Mouse (Mus musculus): Measurements from ENCODE around the gene Lhfpl4. TPM values are rescaled to one million over a fixed set of nuclear protein-coding genes. Genes with fewer than 3 reads are reported as not detected.

Gene Lhfpl4
- polyA plus RNA-seq, 1 experiment from 2014 or later, result not detected

DNA sequence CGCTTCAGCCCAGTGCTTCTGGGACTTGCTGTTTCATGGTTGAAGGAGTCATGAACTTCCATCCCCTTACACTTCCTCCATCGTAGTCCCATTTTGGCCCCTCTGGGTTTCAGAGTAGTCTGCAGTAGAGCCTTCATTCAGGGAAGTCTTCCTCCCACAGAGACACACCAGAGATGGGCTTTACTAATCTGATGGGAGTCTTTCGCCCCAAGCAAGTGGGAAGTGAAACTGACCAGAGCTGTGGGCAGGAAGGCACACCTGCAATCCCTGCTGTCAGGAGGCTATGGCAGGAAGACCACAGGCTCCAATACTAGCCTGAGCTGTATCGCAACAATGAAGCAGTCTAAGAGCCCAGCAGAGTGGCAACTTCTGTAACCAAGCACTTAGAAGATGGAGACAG, 30.6 kb upstream of the Lhfpl4 start:
- TF ChIP-seq CTCF (IDR thresholded peaks at IDR 0.05; ENCODE audit: low read depth), result no peak
- TF ChIP-seq EP300 (IDR thresholded peaks at IDR 0.05; ENCODE audit: low read depth), result no peak

DNA sequence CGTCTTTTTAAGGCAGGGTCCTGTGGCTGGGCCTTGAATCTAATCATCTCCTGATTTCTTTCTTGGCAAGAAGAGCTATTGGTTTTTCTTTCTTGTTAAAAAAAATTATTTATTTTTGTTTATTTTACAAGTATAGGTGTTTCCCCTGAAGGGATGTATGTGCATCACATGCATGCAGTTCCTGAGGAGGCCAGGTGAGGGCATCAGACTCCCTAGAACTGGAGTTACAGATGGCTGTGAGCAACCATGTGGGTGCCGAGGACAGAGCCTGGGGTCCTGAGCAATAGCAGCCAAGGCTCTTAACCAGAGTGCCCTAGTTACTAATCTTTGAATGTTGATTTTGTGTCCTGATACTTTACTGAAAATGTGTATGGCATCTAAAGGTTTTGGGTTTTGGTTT, 21.1 kb upstream of the Lhfpl4 start:
- no peak overlapping the region for H3K9ac ChIP-seq (replicated peaks)
- WGBS (ENCODE audit: insufficient replicate concordance), result 62% methylated on average over 2 of the region's 2 CpGs
- TF ChIP-seq EP300 (IDR thresholded peaks at IDR 0.05; ENCODE audit: low read depth) (no peak), CTCF (IDR thresholded peaks at IDR 0.05; ENCODE audit: low read depth) (peak; percentile 32)

More for the DNA sequence above, 30.6 kb upstream of the Lhfpl4 start:
- ATAC-seq, result no peak
- H3K27ac ChIP-seq (ENCODE audit: low read depth), result no peak overlapping the region
- no peaks in the 10 kb centered on the region for H3K36me3 ChIP-seq (replicated peaks; ENCODE audit: insufficient read depth, low read length)
- no peak overlapping the region for H3K4me3 ChIP-seq (ENCODE audit: low read depth, low read length)
- no peaks in the 10 kb centered on the region for H3K4me1 ChIP-seq (ENCODE audit: insufficient read depth)
- WGBS (ENCODE audit: insufficient replicate concordance), result 41% methylated on average over 4 of the region's 4 CpGs
- no peaks in the 10 kb centered on the region for H3K9me3 ChIP-seq (ENCODE audit: low read length)
- no peaks in the 10 kb centered on the region for H3K27me3 ChIP-seq (ENCODE audit: insufficient read depth, low read length)
- peak; percentile 15 for DNase-seq
- H3K4me2 ChIP-seq (ENCODE audit: low read depth, low read length), result no peak overlapping the region
- H3K9ac ChIP-seq (replicated peaks), result no peak overlapping the region

DNA sequence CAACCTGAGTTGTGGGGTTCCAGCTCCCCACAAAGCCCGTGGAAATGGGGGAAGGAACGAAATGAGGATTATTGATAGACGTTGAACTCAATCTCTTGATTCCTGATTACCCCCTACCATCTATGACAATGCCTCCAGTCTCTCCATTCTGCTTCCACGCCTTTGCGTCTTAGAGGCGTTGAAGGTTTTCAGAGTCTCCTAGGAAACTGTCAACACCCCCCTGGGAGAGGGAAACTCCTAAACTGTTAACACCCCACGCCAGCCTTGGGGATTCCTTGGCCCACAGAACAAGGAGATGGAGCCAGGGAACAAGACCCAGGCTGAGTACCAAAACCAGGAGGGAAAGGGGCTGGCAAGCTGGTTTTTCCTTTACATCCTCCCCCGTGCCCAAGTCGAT, 410 bp upstream of the Lhfpl4 start:
- H3K36me3 ChIP-seq (replicated peaks; ENCODE audit: insufficient read depth, low read length), result no peaks in the 10 kb centered on the region
- peaks cover 40% of the 10 kb centered on the region for H3K27me3 ChIP-seq (ENCODE audit: insufficient read depth, low read length)
- H3K27ac ChIP-seq (ENCODE audit: low read depth), result no peak overlapping the region
- 19% methylated on average over 9 of the region's 9 CpGs for WGBS (ENCODE audit: insufficient replicate concordance)
- H3K9ac ChIP-seq (replicated peaks), result no peak overlapping the region
- peak overlapping the region; percentile 72 for H3K4me2 ChIP-seq (ENCODE audit: low read depth, low read length)
- H3K4me1 ChIP-seq (ENCODE audit: insufficient read depth), result peaks cover 8% of the 10 kb centered on the region
- ATAC-seq (no peak), DNase-seq (no peak)
- TF ChIP-seq EP300 (IDR thresholded peaks at IDR 0.05; ENCODE audit: low read depth), result no peak
- no peak for TF ChIP-seq CTCF (IDR thresholded peaks at IDR 0.05; ENCODE audit: low read depth)
- no peaks in the 10 kb centered on the region for H3K9me3 ChIP-seq (ENCODE audit: low read length)
- H3K4me3 ChIP-seq (ENCODE audit: low read depth, low read length), result no peak overlapping the region; the same call in 1 of the 2 replicates

More for the DNA sequence above, 21.1 kb upstream of the Lhfpl4 start:
- Histone ChIP-seq H3K4me3 (ENCODE audit: low read depth, low read length) (no peak overlapping the region), H3K27ac (ENCODE audit: low read depth) (no peak overlapping the region), H3K9me3 (ENCODE audit: low read length) (no peaks in the 10 kb centered on the region), H3K27me3 (ENCODE audit: insufficient read depth, low read length) (no peaks in the 10 kb centered on the region), H3K4me1 (ENCODE audit: insufficient read depth) (no peaks in the 10 kb centered on the region), H3K36me3 (replicated peaks; ENCODE audit: insufficient read depth, low read length) (no peaks in the 10 kb centered on the region), H3K4me2 (ENCODE audit: low read depth, low read length) (no peak overlapping the region)
- DNase-seq (no peak), ATAC-seq (no peak)

DNA sequence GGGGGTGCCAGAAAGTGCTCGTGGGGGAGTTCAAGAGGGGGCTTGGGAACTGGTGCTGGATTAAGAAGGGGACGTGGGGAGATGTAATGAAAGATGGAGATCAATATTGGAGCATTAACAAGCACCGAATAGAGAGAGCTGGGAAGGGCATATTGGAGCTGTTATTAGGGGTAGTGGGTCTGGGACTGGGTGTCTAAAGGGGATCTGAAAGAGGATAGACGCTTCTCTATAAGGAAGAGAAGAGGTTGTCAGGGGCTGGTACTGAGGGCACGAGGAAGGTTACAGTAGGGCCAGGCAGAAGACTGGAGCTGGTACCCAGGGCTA, 705 bp downstream of the Lhfpl4 start:
- Histone ChIP-seq H3K9me3 (ENCODE audit: low read length) (no peaks in the 10 kb centered on the region), H3K27ac (ENCODE audit: low read depth) (no peak overlapping the region), H3K4me1 (ENCODE audit: insufficient read depth) (peaks cover 8% of the 10 kb centered on the region), H3K36me3 (replicated peaks; ENCODE audit: insufficient read depth, low read length) (no peaks in the 10 kb centered on the region), H3K9ac (replicated peaks) (no peak overlapping the region), H3K4me3 (ENCODE audit: low read depth, low read length) (no peak overlapping the region), H3K27me3 (ENCODE audit: insufficient read depth, low read length) (peaks cover 40% of the 10 kb centered on the region), H3K4me2 (ENCODE audit: low read depth, low read length) (peak overlapping the region; percentile 72; the same call in 1 of the 2 replicates)
- TF ChIP-seq CTCF (IDR thresholded peaks at IDR 0.05; ENCODE audit: low read depth) (no peak), EP300 (IDR thresholded peaks at IDR 0.05; ENCODE audit: low read depth) (no peak)
- ATAC-seq, result no peak
- 11% methylated on average over 5 of the region's 5 CpGs for whole genome bisulfite sequencing (ENCODE audit: insufficient replicate concordance)
- no peak for DNase-seq

DNA sequence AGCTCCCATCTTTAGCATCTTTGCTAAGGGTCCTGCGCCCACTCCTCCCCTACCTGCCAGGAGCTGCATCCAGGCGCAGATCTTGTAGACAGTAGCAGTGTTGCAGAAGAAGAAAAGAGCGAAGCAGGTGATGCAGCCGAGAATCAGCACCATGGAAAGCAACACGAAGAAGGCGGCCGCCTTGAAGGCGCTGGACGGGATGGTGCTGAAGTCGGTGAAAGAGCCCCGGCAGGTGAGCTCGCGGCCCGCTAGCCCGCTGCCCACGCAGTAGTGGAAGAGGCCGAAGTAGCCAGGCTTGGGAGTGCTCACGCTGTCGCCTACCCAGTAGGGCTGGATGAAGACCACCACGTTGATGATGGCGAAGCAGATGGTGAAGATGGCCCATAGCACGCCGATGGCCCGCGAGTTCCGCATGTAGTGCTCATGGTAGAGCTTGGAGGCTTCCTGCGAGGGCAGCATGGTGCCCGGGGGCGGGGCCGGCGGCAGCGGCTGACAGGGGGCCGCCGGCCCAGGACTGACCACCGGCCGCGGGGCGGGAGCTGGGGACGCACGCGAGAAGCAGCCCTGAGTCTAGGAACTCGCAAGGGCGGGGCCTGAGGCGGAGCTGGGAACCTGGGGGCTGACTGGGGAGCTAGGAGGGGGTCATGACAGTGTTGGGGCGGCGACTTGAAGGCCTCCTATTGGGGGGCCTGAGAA, 1.3 kb downstream of the Lhfpl4 start:
- Histone ChIP-seq H3K27ac (ENCODE audit: low read depth) (no peak overlapping the region), H3K27me3 (ENCODE audit: insufficient read depth, low read length) (peaks cover 40% of the 10 kb centered on the region), H3K4me2 (ENCODE audit: low read depth, low read length) (no peak overlapping the region), H3K9ac (replicated peaks) (no peak overlapping the region), H3K4me3 (ENCODE audit: low read depth, low read length) (no peak overlapping the region), H3K36me3 (replicated peaks; ENCODE audit: insufficient read depth, low read length) (no peaks in the 10 kb centered on the region), H3K9me3 (ENCODE audit: low read length) (no peaks in the 10 kb centered on the region), H3K4me1 (ENCODE audit: insufficient read depth) (peaks cover 8% of the 10 kb centered on the region)
- WGBS (ENCODE audit: insufficient replicate concordance), result 6% methylated on average over 38 of the region's 46 CpGs
- peak; percentile 44 for DNase-seq
- TF ChIP-seq CTCF (IDR thresholded peaks at IDR 0.05; ENCODE audit: low read depth), result no peak
- TF ChIP-seq EP300 (IDR thresholded peaks at IDR 0.05; ENCODE audit: low read depth), result no peak
- no peak for ATAC-seq

DNA sequence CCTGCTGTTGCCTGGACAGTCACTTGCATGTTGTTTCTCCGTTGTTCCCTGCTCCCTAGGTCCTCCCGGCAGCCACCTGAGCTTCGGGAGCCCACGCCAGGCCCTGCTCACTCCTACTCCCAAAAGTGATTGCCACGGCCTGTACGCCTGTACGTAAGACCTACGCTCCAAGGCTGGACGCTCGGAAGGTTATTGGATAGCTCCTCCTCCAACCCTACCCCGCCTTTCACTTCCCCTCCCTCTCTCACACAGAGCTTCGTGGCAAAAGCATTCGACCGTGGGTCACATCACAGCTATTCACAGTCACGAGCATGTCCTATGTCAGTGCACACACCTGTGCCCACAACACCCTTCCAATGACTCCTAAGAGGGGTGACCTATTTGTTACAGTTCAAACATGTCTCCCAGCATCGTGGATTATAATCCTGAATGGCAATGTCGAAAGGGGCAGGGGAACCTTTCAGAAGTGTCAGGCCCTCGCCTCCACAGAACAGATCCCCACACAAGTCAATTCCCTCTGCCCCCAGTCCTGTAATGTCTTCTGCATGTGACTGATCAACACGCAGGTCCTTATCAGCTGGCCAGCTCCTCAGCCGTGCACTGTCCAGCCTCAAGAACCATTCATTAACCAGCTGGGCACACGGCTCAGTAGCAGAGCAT, 10.2 kb downstream of the Lhfpl4 start:
- H3K9me3 ChIP-seq (ENCODE audit: low read length), result no peaks in the 10 kb centered on the region
- no peaks in the 10 kb centered on the region for H3K36me3 ChIP-seq (replicated peaks; ENCODE audit: insufficient read depth, low read length)
- no peak overlapping the region for H3K27ac ChIP-seq (ENCODE audit: low read depth)
- TF ChIP-seq EP300 (IDR thresholded peaks at IDR 0.05; ENCODE audit: low read depth), result no peak
- no peak for TF ChIP-seq CTCF (IDR thresholded peaks at IDR 0.05; ENCODE audit: low read depth)
- H3K27me3 ChIP-seq (ENCODE audit: insufficient read depth, low read length), result no peaks in the 10 kb centered on the region
- H3K4me1 ChIP-seq (ENCODE audit: insufficient read depth), result no peaks in the 10 kb centered on the region
- no peak overlapping the region for H3K9ac ChIP-seq (replicated peaks)
- no peak for ATAC-seq
- no peak overlapping the region for H3K4me3 ChIP-seq (ENCODE audit: low read depth, low read length)
- no peak for DNase-seq
- WGBS (ENCODE audit: insufficient replicate concordance), result 74% methylated on average over 21 of the region's 21 CpGs
- H3K4me2 ChIP-seq (ENCODE audit: low read depth, low read length), result no peak overlapping the region
